Mouse (Mus musculus) brown adipose tissue, adult 24 weeks (tissue): ENCODE measurements at regions not wholly inside any gene's neighbourhood (a gene's known extent, or its start where the extent isn't known, plus 50 kb on each side); places are given as distances from the start of the nearest gene placed in this dataset.

Experiments
- H3K27ac ChIP-seq: fragments of 200-500 bp; replicated peaks from 2 replicates; pipeline ENCODE4 v1.5.1; 2012; ENCODE audit warnings: low read depth, mild to moderate bottlenecking, low read length
- H3K4me1 ChIP-seq: fragments of 200-500 bp; 2 replicates; pipeline ENCODE4 v1.6.1; 2012; ENCODE audit warnings: low read length, mixed read lengths; ENCODE audit not compliant: control insufficient read depth, insufficient read depth, insufficient read length
- H3K4me3 ChIP-seq: fragments of 200-500 bp; 2 replicates; pipeline ENCODE4 v1.5.1; 2012; ENCODE audit warnings: low read depth, mild to moderate bottlenecking, low read length, moderate library complexity; ENCODE audit not compliant: insufficient read depth

DNA sequence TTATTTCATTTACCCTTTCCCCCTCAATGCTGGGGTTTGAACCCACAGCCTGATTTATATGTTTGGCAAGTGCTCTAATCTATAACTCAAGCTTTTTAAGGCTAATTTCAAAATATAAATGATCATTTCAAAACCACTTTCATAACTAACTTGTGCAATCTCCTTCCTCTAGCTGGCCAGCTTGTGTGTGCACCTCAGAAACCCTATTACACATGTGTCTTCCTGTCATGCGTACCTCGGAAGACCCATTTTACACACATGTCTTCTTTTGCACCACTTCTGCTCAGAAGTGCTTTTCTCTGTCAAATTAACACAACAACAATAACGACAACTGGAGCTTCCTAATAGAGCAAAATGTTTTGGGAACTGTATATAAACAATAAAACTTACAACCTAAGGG, 59.7 kb upstream of the Hsd17b12 start:
- Histone ChIP-seq H3K4me1 (no peaks in the 10 kb centered on the region), H3K27ac (no peak overlapping the region), H3K4me3 (no peak overlapping the region)

DNA sequence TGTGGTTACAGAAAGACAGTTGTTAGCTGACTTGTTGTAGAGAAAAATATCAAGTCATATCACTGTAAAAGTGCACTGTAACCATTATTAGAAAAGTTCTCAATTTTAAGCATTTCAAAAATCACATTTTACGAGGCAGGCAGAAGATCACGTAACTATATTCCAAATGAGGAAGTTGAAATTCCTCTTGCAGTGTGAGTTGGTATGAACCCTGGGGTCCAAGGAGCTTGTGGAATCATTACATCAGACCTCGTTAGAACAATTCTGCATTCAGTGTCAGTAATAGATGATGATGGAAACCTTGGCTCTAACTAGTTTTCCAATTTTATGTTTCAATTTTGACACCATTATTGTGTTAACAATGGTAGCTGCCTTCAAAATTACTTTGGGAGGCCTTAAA, 57.7 kb upstream of the Hsd17b12 start:
- Histone ChIP-seq H3K4me1 (no peaks in the 10 kb centered on the region), H3K27ac (no peak overlapping the region), H3K4me3 (no peak overlapping the region)
